Mouse (Mus musculus) B cell, adult 62 days (primary cell): ENCODE data around the gene Ing2. TPM values are rescaled to one million over a fixed set of nuclear protein-coding genes. Genes with fewer than 3 reads are reported as not detected.

Experiments used
- total RNA-seq: library from RNA; stranded (reverse); gene quantifications from 4 replicates; pipeline ENCODE4 v1.2.4, GENCODE M21; 2023

Ing2 gene
- 30.3 to 36.7 TPM (median 33.0 TPM) in 4 replicates for total RNA-seq

GRCm38 (mm10) chr8:47674777-47675710 lies at the start of gene Ing2:
Gene Ing2, minus strand, starts transcription at chr8:47675556.

DNA sequence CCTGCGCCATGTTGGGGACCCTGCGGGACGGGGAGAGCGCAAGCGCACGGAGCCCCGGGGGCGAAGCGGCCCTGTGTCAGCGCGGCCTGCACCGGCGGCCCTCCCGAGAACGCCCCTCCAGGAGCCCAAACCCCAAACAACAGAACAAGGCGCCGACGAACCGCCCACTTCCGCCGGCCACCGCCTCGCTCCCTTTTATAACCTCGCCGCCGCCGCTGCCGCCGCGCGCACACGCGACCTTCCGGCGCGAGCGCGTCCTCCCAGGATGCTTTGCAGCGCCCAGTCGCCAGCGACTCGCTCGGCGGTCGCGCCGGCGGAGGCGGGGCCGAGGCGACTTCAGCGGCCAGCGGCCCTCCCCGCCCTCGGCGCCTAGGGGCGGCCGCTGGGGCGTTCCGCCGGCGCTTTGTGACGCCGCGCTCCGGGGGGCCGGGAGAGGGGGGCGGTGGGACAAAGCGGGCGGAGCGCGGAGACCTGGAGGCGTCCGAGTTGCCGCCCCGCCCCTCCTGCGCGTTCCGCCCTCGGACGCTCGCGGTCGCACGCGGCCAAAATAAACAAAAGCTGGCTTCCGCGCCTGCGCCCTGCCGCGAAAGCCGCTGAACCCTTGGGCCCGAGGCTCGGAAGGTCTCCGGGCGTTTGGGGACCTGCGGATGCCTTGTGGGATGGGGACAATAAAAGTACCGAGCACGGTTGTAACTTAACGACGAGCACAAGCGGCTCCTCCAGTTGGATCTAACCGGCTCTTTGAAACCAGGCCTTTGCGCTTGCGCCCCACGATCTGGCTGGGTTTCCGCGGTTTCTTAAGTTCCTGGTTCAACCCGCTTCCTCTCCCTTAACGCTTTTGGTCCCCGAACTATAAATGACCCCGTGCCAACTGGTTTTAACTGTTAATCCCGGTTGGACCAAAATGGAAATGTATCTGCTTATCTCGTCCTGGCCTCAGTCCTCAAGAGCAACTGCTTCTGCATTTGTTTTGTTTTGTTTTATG lies 38.7 kb upstream of the Ing2 start, which contains the start of gene Cdkn2aip:
TSS of gene Cdkn2aip (minus strand) at position 172 of the 985 bp plus-strand sequence.

Other genes starting within 250 kb of the Ing2 start
- 0.12 to 0.42 TPM (median 0.22 TPM) in 4 replicates for gene Stox2, start 229.2 kb downstream of the Ing2 start, total RNA-seq
- 32.3 to 41.0 TPM (median 36.5 TPM) in 4 replicates for gene Trappc11, start 142.1 kb downstream of the Ing2 start, total RNA-seq
- gene Rwdd4a, start 141.9 kb downstream of the Ing2 start, total RNA-seq, result 19.9 to 33.1 TPM (median 25.2 TPM) in 4 replicates
- gene Cdkn2aip, start 38.4 kb upstream of the Ing2 start, total RNA-seq, result 28.4 to 37.8 TPM (median 30.4 TPM) in 4 replicates
- not detected in 4 replicates for gene Cldn24, start 146.6 kb upstream of the Ing2 start, total RNA-seq
- not detected in 4 replicates for gene Cldn22, start 148.9 kb upstream of the Ing2 start, total RNA-seq